Mouse (Mus musculus): ENCODE data around the gene Lrrc74a.

Lrrc74a gene

DNA sequence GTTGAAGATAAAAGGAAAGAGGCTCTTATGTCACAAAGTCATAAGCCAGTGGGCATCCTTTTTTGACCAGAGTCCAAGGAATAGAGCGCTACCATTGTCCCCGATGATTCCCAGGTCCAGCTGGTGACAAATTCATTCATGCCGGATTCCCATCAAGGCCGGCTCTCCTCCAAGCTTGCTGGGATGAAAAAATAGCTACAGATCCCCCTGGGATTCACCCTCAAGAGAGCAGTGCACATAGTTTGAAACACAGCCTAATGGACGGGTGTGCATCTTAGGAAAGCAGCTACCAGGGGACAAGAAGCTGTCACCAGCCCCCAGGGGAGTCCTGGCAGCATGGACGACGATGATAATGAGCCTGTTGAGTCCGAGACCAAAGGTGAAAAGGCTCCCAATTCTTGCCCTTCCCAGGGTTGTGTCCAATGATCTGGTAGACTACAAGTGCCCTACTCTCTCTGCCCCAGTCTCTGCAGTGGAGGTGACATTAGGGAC lies at the start of gene Lrrc74a:
Lrrc74a (plus strand) TSS at position 51 of the 492 bp plus-strand sequence.
- DNase-seq = no peak

- DNase-seq = no peak
These were observed 48.9 kb upstream of the Lrrc74a start for GRCm38 (mm10) chr12:86685275-86685674.

DNA sequence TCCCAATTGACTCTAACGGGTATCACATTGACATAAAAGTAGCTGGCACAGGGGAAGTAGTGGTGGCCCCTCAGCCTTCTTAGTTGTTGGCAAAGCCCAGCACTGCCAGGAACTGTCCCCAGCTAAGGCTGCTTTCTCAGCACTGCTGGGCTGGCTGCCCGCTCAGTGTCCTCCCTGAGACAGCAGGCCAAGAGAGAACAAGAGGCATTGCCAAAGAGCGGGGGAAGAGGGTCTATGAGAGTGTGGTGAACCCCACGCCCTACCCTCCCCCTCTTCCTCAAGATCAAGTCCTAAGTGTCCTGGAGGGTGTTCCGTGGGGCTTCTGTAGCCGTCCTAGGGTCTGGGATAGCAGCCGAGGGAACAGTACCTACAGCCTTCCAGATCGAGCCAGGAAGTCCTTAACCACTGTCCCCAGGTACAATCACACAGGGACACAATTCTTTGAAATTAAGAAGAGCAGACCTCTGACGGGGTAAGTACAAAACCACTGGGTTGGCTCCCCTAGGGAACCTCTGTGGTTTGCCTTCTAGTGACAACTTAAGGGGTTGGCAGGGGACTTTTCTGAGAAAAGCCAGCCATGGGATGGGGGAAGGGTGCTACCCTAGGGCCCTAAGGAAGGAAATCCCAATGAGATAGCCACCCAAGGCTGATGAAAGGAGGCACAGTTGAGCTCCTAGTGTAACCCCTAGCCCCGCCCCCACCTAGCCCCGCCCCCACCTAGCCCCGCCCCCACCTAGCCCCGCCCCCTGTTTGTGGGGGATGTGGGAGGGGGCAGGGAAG lies 47.4 kb upstream of the Lrrc74a start:
- no peak for DNase-seq

- DNase-seq = peak; percentile 24
These were observed 46.7 kb upstream of the Lrrc74a start for GRCm38 (mm10) chr12:86687445-86687955.

GRCm38 (mm10) chr12:86687971-86688573 lies 46.1 kb upstream of the Lrrc74a start:
- peak; percentile 51 for DNase-seq

GRCm38 (mm10) chr12:86688917-86689316 lies 45.3 kb upstream of the Lrrc74a start:
- DNase-seq = no peak

DNA sequence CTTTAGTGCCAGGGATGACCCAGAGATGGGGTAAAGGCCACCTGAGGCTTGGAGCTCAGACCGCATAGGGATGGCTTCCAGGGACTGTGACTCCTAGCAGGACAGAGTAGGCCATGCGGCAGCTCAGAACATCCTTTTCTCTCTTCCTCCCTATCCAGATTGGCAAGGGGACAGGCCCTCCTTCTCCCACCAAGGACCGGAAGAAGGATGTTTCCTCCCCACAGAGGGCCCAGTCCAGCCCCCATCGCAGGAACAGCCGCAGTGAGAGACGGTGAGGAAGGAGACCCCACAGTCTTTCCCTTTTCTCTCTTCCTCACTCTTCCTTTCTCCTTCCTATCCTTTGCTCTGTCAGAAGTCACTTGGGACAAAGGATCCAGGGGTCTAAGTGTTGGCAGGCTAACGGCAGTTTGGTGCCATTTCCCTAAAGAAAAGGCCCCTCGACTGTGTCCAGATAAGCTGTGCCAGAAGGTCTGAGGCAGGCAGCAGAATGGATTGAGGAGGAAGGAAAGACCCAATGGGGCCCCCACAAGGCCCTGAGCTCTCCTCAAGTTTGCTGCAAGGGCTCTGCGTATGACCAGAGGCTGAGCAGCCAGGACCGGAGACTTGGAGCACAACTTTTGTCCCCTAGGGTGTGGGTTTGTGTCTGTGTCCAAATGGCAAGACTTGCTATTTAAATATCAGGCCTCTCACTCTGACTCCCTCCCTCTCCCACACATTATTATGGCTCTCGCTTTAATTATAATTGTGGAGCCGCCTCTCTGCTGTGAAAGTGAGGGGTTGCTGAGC lies 43.3 kb upstream of the Lrrc74a start:
- DNase-seq = no peak

DNA sequence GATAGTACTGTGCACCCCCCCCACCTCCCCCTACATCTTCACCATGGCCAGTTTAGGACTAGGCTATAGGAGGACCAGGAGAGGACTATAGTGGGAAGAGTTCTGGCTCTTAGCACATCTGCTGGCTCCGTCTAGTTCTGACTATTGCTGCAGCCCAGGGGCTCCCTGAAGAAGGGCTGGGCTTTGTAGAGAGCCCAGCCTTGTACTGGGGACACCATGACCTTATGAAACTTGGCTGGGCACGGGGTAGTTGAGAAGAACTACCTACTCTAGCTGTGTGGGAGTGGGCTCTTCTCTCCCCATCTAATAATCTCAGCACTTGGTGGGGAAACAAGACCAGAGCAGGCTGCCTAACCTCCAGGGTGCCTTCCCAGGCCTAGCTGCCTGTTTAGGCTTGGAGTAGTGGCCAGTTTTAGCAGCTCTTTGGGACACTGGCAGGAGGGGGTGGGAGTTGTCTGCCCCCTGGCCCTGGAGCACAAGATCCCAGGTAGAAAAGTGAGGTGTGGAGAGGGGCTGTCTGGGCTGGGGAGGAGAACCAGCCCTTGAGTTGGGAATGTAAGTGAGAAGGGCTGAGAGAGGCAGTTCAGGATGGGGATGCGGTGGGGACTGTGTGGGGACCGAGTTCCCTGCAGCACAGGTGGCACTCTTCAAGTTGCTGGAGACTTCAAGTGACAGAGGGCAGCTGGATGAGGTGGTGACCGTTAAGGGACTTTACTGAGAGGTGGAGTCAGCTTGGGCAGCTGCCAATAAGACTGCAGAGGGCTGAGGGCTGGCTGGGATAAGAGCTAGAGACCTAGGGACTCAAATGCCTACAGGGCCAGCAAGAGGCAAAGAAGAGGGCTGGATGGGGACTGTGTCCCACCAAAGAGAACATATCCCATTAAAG lies 41.5 kb upstream of the Lrrc74a start:
- DNase-seq = peak; percentile 40

DNA sequence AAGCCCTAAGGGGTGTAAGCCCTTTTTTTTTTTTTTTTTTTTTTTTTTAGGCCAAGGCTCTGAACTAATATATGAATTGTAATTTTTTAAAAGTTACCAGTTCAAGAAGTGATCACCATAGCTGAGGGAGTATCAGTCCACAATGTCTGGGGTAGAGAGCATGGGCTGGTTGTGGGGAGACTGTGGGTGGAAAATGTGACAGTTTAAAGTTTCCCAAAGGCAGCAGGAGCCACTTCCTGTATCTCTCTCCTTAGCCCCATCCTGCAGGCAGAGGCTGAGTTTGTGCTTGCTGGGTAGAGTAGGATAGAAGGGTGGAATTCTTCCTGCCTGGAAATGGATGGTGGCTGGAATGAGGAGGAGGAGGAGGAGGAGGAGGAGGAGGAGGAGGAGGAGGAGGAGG lies 40.8 kb upstream of the Lrrc74a start:
- no peak for DNase-seq

GRCm38 (mm10) chr12:86694441-86694840 lies 39.7 kb upstream of the Lrrc74a start:
- no peak for DNase-seq

GRCm38 (mm10) chr12:86697996-86698395 lies 36.2 kb upstream of the Lrrc74a start:
- no peak for DNase-seq

- DNase-seq = no peak
These were observed 35.6 kb upstream of the Lrrc74a start for GRCm38 (mm10) chr12:86698537-86698936.

DNA sequence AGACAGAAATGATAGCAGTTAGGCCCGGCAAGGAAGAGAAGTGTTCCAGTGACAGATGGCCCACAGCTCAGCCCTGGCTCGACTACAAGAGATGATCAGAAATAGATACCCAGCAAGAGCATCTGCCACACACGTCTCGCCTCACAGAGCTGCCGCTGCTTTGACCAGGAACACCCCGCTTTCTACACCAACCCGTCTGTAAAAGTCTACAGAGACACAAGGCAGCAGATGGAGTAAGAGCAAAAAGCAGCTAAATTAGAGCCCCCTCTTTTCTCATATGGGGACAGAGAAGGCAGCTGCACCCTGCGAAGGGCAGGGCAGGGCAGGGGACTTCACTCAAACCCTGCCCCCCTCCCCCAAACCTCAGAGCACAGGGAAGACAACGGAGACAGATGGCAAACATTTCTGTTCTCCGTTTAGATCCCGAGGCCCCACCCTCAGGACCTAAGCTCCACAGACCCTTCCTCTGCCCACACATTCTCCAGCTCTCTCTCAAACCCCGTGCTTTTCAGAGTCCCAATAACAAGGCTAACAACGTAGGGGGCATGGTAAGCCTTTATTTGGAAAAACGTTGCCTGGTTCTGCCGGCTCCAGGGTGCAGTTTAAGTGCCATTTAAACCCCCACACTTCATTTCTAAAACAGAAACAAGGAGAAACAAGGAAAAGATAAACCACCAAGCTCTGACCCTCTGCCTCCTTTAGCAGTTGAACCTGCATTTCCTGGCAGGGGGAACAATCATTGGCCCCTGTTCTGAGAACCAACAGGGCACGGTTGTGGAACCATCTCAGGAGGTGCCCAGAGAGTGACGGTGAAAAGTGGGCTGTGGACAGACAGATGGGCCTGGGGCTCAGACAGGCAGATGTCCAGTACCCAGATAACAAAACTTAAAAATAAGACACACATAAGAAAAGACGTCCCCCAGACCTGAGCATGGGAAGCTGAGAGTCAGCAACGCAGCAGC lies 33.9 kb upstream of the Lrrc74a start:
- no peak for DNase-seq

- DNase-seq = no peak
These were observed 33.2 kb upstream of the Lrrc74a start for GRCm38 (mm10) chr12:86700927-86701310.

DNA sequence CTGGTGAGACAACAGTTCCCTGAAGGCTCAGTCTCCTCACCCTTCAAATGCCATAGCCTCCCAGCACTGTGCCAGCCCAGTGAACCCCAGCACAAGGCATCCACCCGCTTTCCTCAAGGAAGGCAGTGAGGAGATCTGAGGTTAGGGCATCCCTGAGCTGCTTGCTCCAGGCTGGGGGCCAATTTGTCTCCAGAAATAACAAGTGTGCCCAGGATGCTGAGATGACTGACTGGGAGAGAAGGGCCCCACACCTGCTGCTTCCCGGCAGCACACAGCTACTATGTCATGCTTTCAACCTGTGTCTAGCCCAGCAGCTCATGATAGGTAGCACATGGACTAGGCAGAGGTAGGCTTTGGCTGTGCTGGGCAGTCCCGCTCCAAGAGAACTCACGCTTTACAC lies 32.7 kb upstream of the Lrrc74a start:
- no peak for DNase-seq

DNA sequence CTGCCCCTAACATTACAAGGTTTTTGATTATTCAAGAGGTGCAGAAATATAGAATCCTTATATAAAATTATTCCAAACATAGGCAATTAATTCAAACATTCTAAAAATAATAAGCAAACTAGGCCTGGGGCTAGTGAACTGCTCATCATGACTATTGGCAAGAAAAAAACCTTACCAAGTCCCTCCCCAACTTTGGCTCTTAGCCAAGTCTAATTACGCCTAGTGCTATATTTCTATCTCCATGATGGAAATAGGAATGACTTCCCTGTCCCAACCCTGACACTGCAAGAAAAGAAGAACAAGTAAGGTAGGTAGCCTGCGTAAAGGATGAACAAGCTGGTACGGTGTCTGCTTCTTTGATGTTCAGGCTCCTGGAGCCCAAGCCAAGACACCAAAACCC lies 31.5 kb upstream of the Lrrc74a start:
- DNase-seq = no peak

GRCm38 (mm10) chr12:86705843-86706242 lies 28.3 kb upstream of the Lrrc74a start:
- no peak for DNase-seq

DNA sequence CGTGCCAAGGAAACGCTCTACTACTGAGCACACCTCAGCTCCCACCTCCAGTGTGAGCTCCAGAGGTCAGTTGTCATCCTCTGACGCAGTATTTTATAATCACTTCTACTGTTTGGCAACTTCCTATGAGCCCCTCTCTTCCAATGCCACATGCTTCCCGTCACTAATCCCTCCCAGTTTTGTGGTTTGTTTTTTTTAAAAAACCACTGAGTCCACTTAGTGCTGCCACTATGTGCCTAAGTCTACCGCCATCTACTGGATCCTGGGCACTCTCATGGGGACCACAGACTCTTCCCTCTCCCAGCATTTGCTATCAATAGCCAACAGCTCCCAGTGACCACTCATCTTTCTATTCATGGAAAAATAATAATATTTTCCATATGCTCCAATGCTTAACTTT lies 20.1 kb upstream of the Lrrc74a start:
- DNase-seq = peak; percentile 27

GRCm38 (mm10) chr12:86715401-86715800 lies 18.8 kb upstream of the Lrrc74a start:
- DNase-seq = peak; percentile 78

DNA sequence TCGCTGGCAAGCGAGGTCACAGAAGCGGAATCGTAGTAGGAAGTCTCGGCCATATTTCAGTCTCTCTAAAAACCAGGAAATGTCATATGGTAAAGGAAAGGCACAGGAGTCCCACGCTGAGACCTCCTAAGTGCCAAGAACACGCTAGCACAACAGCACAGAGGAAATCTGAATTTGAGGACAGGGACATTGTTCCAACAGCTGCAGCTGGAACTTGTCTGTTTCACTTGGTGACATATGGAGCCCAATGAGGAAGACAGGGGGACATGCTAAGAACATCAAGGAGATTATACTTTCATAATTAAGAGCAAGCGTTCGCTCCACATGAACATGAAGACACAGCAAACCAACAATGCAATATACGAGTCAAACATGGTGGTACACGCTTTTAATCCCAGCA lies 17.2 kb upstream of the Lrrc74a start:
- DNase-seq = peak; percentile 16
